Mouse (Mus musculus): ENCODE data around the gene Cdx4. TPM values are rescaled to one million over a fixed set of nuclear protein-coding genes. Genes with fewer than 3 reads are reported as not detected.

Cdx4 gene
- not detected for total RNA-seq (2021)
- long read RNA-seq, experiment 1: 0 reads
- long read RNA-seq, experiment 2: 0 reads

GRCm38 (mm10) chrX:103321146-103321545, at the start of gene Cdx4:
Gene Cdx4, plus strand, starts transcription at chrX:103321398.
- intact Hi-C loops (cut with DNase I): no loop called here
- no peak for DNase-seq

- intact Hi-C loops (cut with DNase I): no loop called here
- no peak for DNase-seq
Measured at GRCm38 (mm10) chrX:103274325-103274724, 46.9 kb upstream of the Cdx4 start.

GRCm38 (mm10) chrX:103286899-103287722, 34.1 kb upstream of the Cdx4 start:
- intact Hi-C loops (cut with DNase I): no loop called here
- DNase-seq: no peak

GRCm38 (mm10) chrX:103287846-103288377, 33.3 kb upstream of the Cdx4 start:
- no peak for DNase-seq
- intact Hi-C loops (cut with DNase I): no loop called here

- DNase-seq: no peak
- intact Hi-C loops (cut with DNase I): no loop called here
Measured at GRCm38 (mm10) chrX:103288485-103289330, 32.5 kb upstream of the Cdx4 start.

GRCm38 (mm10) chrX:103298937-103299336, 22.3 kb upstream of the Cdx4 start:
- intact Hi-C loops (cut with DNase I): no loop called here
- no peak for DNase-seq

- no peak for DNase-seq
- intact Hi-C loops (cut with DNase I): no loop called here
Measured at GRCm38 (mm10) chrX:103308262-103308661, 12.9 kb upstream of the Cdx4 start.

GRCm38 (mm10) chrX:103311723-103312122, 9.5 kb upstream of the Cdx4 start:
- intact Hi-C loops (cut with DNase I): no loop called here
- DNase-seq: no peak

- no peak for DNase-seq
- intact Hi-C loops (cut with DNase I): no loop called here
Measured at GRCm38 (mm10) chrX:103314146-103314545, 7.1 kb upstream of the Cdx4 start.

- DNase-seq: no peak
- intact Hi-C loops (cut with DNase I): no loop called here
Measured at GRCm38 (mm10) chrX:103325900-103326299, 4.7 kb downstream of the Cdx4 start.

- intact Hi-C loops (cut with DNase I): no loop called here
- DNase-seq: no peak
Measured at GRCm38 (mm10) chrX:103329386-103329785, 8.2 kb downstream of the Cdx4 start.

- intact Hi-C loops (cut with DNase I): no loop called here
- no peak for DNase-seq
Measured at GRCm38 (mm10) chrX:103331125-103331858, 10.1 kb downstream of the Cdx4 start.

- no peak for DNase-seq
- intact Hi-C loops (cut with DNase I): no loop called here
Measured at GRCm38 (mm10) chrX:103341369-103342113, 20.3 kb downstream of the Cdx4 start.

- intact Hi-C loops (cut with DNase I): no loop called here
- no peak for DNase-seq
Measured at GRCm38 (mm10) chrX:103355784-103356183, 34.6 kb downstream of the Cdx4 start.

GRCm38 (mm10) chrX:103356287-103356686, 35.1 kb downstream of the Cdx4 start, which contains the start of gene Chic1:
Gene Chic1, plus strand, starts transcription at chrX:103356476.
- intact Hi-C loops (cut with DNase I): no loop called here
- peak; percentile 15 to 36 for DNase-seq

GRCm38 (mm10) chrX:103356761-103357236, 35.6 kb downstream of the Cdx4 start:
- intact Hi-C loops (cut with DNase I): no loop called here
- DNase-seq: no peak

- DNase-seq: no peak
Measured at GRCm38 (mm10) chrX:103366201-103366600, 45.0 kb downstream of the Cdx4 start.

GRCm38 (mm10) chrX:103368650-103369049, 47.5 kb downstream of the Cdx4 start:
- intact Hi-C loops (cut with DNase I): no loop called here
- no peak for DNase-seq

More at GRCm38 (mm10) chrX:103366201-103366600, 45.0 kb downstream of the Cdx4 start:
- intact Hi-C loops (cut with DNase I): no loop called here

GRCm38 (mm10) chrX:103371221-103371620, 50.0 kb downstream of the Cdx4 start:
- intact Hi-C loops (cut with DNase I): loop anchor here (5.0 kb wide), 2 partner anchors 94 to 109 kb away; no protein-coding TSS in a partner anchor
- no peak for DNase-seq

All from gastrocnemius, postnatal 36 days (tissue).